Mouse (Mus musculus): ENCODE measurements around the gene Lrig1.

The Lrig1 gene

DNA sequence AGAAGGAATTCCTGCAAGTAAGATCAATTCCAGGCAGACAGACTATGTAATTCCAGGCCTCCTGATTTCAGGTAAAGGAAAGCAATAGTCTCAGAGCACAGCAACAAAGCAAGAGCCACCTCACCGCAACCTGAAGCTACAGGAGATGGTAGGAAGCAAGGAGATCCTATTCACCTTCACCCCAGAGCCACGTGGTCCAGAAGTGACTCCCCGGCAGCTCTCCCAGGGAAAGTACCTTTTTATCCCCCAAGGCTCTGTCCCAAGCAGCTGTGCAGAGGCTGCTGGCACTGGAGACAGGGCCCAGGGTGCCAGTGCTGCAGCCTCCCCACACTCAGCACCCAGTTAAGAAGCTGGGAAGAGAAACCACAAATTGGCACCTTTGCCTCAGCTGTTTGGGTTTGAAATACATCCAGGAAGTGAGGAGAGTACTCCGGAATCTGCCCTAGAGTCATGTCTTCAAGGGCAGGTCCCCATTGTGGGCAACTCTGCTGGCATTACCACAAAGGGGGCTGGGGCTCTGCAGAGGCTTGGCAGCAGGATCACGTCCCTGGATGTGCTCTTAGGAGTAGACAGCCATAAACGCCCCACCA lies 53.6 kb downstream of the Lrig1 start:
- no peak for DNase-seq

DNA sequence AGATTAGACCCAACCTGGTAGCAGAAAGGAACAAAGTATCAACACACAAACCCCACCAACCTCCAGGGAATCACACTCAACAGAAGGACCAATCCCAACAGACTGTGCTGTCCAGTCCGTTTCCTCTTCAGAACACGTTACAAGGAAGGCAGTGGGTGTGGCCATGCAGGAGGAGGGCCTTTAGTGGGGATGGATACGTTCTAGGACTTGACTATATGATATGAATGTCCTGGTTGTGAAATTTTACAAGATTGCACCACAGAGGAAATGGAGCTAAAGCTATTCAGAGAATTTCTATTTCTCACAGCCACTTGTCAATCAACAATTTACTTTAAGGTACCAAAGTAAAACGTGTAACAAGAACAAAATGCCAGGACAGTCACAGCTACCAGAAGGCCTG lies 54.2 kb downstream of the Lrig1 start:
- no peak for DNase-seq

DNA sequence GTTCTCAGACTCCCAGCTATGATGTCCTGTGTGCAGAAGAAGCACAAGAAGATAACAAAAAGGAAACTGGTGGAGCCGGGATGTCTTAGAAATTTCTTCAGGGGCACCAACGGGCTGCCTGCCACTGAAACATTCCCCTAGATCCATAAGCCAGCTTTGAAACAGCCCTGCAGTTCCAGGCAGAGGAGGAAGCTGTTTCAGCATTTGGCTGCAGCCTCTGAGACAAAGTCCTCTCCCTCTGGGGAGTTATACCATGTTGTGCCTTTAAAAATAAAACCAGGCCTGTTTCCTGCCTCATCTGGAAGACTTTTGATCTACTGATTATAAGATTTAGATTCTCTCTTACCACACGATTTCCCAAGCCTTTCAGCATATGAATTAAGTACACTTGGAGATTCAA lies 55.3 kb downstream of the Lrig1 start:
- DNase-seq = no peak

DNA sequence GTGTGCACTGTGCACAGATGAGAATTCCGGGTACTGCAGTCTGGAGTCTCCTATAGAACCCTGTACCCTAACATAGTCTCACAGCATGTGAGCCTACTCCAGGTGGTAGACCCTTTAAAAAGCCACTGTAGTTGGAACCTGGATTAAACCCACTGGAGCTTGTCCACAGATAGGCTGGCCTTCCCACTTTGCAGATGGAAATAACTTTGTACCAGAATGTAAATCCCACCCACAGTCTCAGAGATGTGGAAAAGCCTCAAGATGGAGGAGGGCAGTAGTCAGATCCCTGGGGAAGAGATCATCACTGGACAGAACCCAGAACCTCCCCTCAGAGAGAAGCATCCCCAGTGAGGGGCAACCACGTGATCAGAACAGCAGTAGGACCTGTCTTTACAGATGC lies 56.0 kb downstream of the Lrig1 start:
- DNase-seq = no peak

DNA sequence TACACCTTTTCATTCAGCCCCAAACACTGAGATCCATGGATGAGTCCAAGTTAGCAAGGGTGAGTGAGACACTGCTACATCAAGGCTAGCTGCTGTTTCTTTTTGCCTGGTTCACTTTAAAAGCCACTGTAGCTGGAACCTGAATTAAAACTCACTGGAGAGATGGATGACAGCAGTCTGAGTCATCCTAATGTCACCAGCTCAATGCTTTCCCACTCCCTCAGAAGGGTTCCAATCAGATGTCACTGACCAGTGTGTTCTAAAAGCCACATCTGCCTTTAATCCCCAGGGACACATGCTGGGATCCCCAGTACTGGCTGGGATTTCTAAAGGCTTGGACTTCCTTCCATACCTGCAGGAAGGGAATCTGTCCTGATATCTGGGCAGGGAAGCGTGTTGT lies 57.9 kb downstream of the Lrig1 start:
- DNase-seq = no peak

GRCm38 (mm10) chr6:94640297-94640696 lies 59.7 kb downstream of the Lrig1 start:
- DNase-seq = peak in 1 of 2 experiments; percentile 41

DNA sequence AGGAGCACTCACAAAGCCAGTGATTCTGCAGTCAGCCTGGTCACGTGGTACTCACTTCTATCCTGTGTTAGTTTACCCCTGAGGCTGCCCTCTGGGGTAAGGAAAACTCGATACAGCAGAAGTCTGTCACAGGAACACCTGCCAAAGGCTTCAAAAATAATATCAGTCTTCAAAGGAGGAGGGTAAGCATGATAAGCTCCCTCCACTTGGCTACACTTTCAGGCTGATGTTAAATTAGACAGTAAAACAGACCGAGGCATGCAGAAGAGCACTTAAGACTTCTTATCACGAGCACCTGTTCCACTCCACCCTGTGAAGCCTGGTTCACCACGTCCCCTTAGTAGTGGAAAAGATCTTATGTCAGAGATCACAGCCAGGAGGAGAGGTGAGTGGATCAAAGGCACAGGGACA lies 62.9 kb downstream of the Lrig1 start:
- no peak for DNase-seq

GRCm38 (mm10) chr6:94635343-94635742 lies 64.6 kb downstream of the Lrig1 start:
- DNase-seq = no peak

DNA sequence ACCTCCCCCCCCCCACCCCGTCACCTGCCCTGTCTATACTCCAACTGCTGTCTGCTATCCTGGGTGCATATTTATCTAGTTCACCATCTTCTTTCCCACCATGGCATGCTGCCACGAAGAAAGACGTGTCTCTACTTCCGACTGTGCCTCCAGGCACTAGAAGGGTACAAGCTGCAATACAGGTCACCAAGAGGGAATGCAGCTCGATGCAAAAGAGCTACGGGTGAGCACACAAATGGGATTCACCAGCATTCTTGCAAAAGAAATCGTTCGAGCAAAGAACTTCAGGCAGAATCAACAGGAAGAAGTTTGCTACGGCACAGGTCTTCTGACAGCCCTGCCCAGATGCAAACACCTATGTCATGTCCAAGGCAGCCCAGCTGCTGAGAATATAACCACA lies 65.2 kb downstream of the Lrig1 start:
- no peak for DNase-seq

- no peak for DNase-seq
Measured at GRCm38 (mm10) chr6:94634274-94634673, 65.7 kb downstream of the Lrig1 start.

DNA sequence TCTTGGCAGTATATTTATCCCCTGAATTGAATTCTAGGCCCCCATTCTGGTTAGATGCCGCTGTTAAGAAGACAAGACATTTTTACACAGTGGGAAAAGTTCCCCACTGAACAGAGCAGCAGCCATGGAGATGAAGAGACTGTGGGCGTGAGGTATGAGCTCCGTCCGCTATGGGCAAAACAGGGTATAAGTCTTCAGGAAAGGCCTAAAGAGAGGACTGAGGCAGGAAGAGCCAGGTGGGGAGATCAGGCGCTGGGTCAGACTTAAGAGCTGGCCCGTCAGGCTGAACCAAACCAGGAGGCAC lies 68.2 kb downstream of the Lrig1 start:
- no peak for DNase-seq

- DNase-seq = no peak
Measured at GRCm38 (mm10) chr6:94631051-94631778, 68.7 kb downstream of the Lrig1 start.

- no peak for DNase-seq
Measured at GRCm38 (mm10) chr6:94628787-94629186, 71.2 kb downstream of the Lrig1 start.

DNA sequence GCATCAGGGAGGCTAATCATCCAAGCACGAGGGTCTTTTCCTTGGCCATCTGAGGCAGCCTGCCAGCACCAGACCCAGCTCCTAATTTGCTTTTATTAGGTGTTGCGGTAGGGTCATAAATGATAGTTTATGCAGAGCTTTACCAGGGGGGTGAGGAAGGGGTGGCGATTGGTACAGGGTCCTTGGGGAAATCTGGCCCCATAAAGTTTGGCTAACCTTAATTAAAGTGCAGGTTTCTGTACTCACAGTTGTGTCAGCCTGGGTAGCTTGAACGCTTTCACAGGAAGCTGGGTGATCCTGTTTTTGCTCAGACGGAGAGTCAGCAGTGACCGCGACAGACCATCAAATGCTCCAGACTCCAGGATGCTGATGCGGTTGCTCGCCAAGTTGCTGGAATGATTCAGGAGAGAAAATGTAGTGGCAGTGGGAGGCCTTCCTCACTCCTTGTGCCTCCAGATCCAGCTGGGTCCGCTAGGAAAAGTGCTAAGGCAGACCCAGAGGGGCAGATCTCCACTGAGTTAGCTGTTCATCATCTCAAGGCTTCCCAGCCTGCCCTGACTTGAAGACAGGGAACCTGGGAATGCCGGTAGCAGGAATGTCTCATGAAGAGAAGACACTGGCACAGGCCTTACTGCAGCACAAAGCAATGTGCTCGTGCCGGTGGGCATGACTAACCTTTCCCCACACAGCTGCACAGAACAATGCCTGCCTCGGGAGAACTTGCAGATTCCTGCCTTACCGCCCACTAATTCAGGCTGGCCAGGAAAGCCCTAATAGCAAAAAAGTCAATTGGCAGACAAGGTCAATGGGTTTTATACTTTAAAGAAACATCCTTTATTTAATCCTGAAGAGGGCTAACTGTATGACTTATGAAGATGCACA lies 72.0 kb downstream of the Lrig1 start:
- no peak for DNase-seq

GRCm38 (mm10) chr6:94626807-94627206 lies 73.2 kb downstream of the Lrig1 start:
- DNase-seq = no peak

GRCm38 (mm10) chr6:94625896-94626295 lies 74.1 kb downstream of the Lrig1 start:
- no peak for DNase-seq

DNA sequence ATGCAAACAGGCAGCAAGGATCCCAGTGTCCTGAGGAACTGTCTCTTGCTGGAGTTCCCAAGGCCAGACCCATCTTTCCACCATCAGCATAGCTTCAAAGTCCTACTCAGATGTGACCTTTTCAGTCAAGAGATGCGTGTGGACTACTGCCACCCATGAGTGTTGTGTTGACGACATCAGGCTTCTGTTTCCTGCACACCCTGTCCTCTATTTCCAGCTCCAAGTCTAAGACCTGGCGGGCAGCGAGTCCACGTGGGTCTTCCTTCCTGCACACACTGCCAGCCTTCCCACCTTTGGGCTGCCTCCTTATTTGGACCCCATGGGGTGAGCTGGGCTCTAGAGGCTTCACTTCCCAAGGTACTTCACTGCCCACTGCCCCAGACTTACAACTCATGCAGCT lies 75.4 kb downstream of the Lrig1 start:
- DNase-seq = no peak

DNA sequence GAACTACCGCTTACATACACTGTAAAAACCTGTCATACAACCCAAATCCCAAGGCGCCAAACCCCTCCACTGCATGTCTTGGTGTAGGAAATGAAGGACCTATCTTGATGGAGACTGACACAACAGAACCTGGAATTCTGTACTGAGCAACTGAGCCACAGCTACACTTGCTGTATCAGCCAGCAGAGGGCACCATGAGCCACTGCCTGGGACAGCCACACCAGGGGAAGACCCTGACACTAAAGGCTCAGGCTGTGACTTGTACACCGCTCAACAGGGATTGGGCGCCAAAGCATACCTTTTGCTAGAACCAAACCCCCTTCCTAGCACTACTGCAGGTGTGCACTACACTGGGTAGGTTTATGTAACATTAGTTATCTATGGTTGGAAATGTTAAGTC lies 77.0 kb downstream of the Lrig1 start:
- DNase-seq = peak; percentile 85 to 87

DNA sequence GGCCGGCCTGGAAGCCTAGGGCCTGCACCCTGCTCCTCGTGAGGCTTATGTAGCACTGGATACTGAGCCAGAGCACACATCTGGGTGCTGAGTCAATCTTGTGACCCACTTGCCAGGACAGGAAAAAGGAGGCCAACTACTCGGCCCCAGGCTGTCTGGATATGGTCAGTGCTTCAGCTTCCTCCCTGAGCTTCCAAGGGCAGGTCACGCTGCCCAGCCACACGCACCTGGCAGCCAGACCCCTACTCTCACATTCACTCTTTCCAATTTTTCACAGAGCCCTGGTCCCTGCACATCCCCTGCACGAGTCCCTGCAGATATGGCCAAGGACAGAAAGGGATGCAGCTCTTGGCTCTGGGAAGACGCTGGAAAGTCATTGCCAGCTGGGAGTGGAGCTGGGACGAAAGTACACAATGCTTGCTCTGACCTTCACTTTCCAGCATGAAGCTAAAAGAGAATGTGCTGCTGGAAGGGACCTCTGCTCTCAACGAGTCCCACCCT lies 79.1 kb downstream of the Lrig1 start:
- no peak for DNase-seq

DNA sequence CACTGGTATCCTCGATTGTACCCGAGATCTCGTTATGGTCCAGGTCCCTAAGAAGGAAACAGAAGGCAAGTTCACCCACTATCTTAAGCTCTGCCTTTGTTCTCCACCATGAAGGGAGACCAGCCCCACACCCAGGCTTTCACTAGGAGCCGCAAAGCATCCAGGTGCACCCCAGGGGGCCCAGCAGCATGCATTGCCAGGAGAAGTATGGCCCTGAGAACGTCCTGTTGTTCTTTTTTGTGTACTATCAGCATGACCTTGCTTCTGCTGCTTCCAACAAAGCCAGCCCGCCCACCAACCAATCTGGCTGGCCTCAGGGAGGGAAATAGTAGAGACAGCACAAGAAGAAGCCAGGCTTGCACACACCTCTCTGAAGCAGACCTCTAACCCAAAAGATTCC lies 79.7 kb downstream of the Lrig1 start:
- no peak for DNase-seq

- no peak for DNase-seq
Measured at GRCm38 (mm10) chr6:94618671-94619070, 81.3 kb downstream of the Lrig1 start.

DNA sequence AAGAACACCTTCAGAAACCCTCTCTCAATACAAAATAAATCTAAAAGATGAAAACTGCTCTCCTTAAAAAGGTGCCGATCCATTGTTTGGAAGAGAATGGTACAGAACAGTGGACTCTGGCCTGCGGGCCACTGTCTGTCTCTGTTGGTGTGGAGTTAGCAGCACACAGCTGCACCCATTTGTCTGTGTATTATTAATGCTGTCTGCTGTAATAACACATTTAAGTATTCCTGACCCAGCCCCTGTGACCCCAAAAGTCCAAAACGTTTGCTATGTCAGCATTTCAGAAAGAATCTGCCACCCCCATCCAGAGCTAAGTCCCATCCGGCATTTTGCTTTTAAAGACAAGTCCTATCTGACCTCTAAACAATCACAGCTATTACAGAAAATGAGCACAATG lies 84.0 kb downstream of the Lrig1 start:
- DNase-seq = no peak

GRCm38 (mm10) chr6:94614346-94614745 lies 85.6 kb downstream of the Lrig1 start:
- DNase-seq = no peak
